Mouse (Mus musculus) bone marrow macrophage, adult 2 months (primary cell): ENCODE measurements around the gene Itih2. TPM values are rescaled to one million over a fixed set of nuclear protein-coding genes. Genes with fewer than 3 reads are reported as not detected.

Source experiments
- H3K27ac ChIP-seq: 2 replicates; pipeline ENCODE4 v1.5.1; 2012; ENCODE audit warnings: low read depth, low read length; ENCODE audit not compliant: insufficient read depth
- H3K4me1 ChIP-seq: 2 replicates; pipeline ENCODE4 v1.6.1; 2012; ENCODE audit warnings: low read length; ENCODE audit not compliant: control insufficient read depth, insufficient read depth
- H3K4me3 ChIP-seq: 2 replicates; pipeline ENCODE4 v1.5.1; 2012; ENCODE audit warnings: mild to moderate bottlenecking, low read length, moderate library complexity; ENCODE audit not compliant: insufficient read depth
- CTCF ChIP-seq: IDR thresholded peaks from 2 replicates; pipeline ENCODE4 v1.5.1; 2012; ENCODE audit warnings: low read depth, mild to moderate bottlenecking, low read length, moderate library complexity
- POLR2A ChIP-seq: IDR thresholded peaks from 2 replicates; pipeline ENCODE4 v1.6.1; 2012; ENCODE audit warnings: mild to moderate bottlenecking, low read depth, low read length, borderline replicate concordance
- polyA plus RNA-seq: library from polyadenylated mRNA; stranded (reverse); fragments of >200 nt; gene quantifications from 2 replicates; pipeline ENCODE4 v1.2.4, GENCODE M21; 2012; ENCODE audit not compliant: missing spikeins, insufficient read depth, insufficient read length

The Itih2 gene
- polyA plus RNA-seq, 1 experiment: not detected

DNA sequence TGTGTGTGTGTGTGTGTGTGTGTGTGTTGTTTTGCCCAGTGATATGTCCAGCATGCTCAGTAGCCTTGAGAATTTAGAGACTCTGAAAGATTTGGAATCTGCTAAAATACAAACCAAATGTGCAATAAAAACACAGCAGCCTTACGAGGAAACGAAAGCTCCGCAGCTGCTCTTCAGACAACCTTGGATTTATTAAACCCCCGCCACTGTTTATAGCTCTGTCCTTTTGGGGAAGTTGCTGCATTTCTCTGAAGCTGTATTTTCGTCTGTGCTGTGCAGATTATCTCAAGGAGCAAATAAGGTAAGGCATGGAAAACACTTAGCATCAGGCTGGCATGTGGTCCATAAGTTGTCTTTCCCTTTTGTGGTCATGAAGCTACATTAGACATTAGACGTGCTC, 14.3 kb upstream of the Itih2 start:
- Histone ChIP-seq H3K27ac (no peak overlapping the region), H3K4me3 (no peak overlapping the region), H3K4me1 (no peaks in the 10 kb centered on the region)
- no peak for TF ChIP-seq CTCF
- TF ChIP-seq POLR2A: no peak

DNA sequence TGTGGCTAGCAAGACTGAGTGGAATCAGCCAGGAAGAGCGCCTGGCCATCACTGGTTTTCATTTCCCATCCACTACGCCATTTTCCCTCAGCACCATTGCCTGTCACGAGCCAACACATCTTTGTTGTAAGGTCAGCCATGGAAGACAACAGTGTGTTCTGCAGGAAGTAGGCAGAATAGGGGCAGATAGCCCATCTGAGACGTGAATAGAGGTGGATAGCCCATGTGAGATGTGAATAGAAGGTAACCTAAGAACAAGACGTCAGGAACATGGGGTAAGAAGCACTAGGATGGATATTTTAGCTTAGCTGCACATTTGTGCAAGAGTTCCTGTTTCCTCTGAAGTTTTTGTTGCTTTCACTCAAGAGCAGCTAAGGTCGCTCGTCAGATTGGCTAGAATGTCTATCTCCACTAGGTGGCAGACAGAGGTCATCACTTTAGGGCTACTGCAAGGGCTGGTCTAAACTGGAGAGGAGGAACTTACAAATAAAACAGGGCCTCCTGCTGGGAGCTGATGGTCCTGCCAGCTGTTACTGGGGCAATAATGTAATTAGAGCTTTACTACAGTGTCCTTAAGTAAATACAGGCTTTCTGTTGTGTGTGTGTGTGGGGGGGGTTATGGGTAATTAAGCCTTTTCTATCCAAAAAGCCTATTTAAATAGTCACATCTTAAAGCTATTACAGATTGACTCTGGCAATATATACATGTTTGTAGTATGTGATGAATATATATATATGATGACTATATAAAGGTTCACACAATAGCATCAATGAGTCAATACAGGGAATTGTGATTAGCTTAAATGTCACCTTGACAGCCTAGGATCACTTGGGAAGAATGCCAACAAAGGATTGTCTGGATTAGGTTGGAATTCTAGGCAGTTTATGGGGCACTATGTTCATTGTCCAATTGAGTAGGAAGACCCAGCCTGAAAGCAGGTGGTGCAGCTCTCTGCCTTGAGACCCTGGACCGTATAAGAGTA, 11.6 kb upstream of the Itih2 start:
- TF ChIP-seq CTCF: peak; percentile 30; the same call in 1 of the 2 replicates
- no peak for TF ChIP-seq POLR2A
- H3K27ac ChIP-seq: no peak overlapping the region
- H3K4me1 ChIP-seq: no peaks in the 10 kb centered on the region
- H3K4me3 ChIP-seq: no peak overlapping the region

DNA sequence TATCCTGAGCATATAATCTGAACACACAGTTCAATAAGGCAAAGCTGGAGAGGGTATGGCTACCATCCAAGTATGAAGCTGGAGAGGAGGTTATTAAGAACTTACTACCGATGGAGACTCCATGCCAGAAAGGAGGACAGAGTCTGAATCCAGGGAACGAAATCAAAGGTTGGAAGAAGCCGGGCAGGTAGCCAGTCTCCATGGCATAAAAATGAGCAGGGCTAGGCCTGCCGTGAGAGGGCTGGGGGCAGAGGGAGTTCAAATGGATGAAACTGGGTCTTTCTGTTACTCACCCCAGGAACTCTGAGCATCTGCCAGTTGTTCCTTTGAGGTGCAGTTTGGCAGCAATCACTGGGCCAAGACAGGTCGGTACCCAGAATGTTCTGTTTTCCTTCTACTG, 9.3 kb upstream of the Itih2 start:
- TF ChIP-seq CTCF: no peak
- no peak for TF ChIP-seq POLR2A
- H3K27ac ChIP-seq: no peak overlapping the region
- no peak overlapping the region for H3K4me3 ChIP-seq
- H3K4me1 ChIP-seq: no peaks in the 10 kb centered on the region

DNA sequence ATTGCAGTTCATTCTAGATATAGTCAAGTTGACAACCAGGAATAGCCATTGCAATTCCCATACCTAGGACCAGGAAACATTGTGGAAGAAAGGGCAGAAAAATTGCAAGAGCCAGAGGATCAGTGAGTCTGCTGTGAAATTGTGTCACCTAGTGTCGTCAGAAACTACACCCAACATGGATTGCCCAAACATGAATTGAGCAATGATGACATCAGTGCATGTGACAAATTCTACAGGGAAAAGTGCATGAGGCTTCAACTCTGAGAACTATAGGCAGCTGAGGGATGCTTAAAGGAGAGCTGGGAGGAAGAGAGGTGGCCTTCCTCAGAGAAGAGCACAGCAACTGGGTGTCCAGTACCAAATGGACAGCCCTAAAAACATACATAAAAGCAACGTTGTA, 6.1 kb upstream of the Itih2 start:
- H3K4me3 ChIP-seq: no peak overlapping the region
- no peaks in the 10 kb centered on the region for H3K4me1 ChIP-seq
- H3K27ac ChIP-seq: no peak overlapping the region
- TF ChIP-seq CTCF (no peak), POLR2A (no peak)

DNA sequence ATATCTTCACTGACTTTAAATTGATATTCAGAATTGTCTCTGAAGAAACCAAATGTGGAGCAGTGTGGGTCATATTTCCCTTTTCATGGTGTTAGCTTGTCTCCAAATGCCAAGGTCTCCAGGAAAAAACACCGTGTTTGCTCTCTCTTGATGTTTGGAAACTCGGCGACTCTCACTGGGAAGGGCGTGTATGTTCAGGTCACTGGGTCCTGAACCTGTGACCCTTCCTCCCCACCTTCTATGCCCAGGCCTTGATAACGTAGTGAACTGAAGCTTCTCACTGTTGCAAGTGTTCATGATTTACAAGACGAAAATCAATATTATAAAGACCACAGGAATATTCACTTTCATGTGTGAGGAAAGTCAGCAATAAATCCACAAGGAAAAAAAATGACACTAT, 2.7 kb upstream of the Itih2 start:
- no peak overlapping the region for H3K4me3 ChIP-seq
- H3K4me1 ChIP-seq: no peaks in the 10 kb centered on the region
- H3K27ac ChIP-seq: no peak overlapping the region
- no peak for TF ChIP-seq CTCF
- no peak for TF ChIP-seq POLR2A

DNA sequence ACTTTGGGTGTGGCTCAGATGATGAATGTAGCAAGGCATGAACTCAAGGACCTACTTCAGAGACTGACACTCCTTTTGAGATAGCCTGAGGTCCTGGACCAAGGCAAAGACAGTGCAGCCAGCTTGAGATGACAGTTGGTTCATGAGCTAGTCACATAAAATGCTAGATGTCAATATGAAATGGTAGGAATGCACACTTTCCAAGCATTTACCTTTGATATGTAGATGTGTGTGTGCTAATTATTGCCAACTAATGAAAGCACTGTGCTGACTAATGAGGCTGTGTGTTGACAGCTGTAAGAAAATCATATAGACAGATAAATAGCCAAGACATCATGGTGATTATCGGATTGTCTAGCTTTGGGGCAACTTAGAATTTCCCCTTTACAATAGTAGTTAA, 932 bp upstream of the Itih2 start:
- Histone ChIP-seq H3K4me3 (no peak overlapping the region), H3K27ac (no peak overlapping the region), H3K4me1 (no peaks in the 10 kb centered on the region)
- TF ChIP-seq POLR2A (no peak), CTCF (no peak)

DNA sequence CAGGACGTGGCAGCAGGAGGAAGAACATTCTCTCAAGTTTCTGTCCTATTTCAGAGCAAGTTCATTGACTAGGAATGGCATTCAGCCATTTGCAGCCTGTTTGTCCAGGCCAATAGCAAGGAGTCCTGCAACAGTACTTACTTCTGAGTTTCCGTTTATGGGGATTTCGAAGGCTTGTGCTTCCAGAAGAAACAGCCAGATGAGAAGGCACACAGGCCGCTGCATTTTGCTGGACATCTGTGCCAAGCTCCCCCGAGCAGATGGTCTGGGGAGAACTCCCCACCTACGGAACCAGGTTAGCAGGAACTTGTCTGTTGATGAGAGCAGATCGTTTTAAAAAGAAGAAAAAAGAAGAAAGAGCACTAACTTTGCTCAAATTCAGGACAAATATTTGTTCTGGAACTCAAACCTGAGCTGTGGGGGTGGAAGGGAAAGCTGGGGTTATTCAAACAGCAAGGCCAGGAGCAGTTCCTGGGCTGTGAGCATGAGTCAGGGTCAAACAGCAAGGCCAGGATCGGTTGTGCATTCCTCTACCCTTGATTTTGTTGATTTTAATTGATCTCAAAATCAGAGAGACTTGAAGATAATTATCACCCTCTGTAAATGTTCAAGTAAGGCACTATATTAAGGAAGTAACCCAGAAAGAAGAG, 730 bp downstream of the Itih2 start:
- Histone ChIP-seq H3K4me1 (no peaks in the 10 kb centered on the region), H3K27ac (no peak overlapping the region), H3K4me3 (no peak overlapping the region)
- TF ChIP-seq POLR2A (no peak), CTCF (no peak)

DNA sequence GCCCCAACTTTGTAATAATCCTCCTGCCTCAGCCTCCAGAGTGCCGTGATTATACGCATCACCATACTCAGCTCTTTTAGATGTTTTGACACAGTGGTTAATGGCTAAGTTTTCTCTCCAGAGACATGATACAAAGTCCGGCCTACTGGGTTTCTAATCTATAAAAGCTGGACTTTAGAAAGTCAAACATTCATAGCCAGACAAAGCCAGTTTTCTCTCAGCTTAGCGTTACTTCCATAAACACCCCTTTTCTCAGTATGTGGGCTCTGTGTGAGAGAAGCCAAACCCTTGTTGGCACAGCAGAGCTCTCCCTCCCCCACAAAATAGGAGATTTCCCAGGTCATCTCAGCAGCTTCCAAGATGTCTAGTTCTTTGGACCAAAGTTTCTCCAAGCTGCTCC, 2.6 kb downstream of the Itih2 start:
- no peaks in the 10 kb centered on the region for H3K4me1 ChIP-seq
- TF ChIP-seq POLR2A (no peak), CTCF (no peak)
- no peak overlapping the region for H3K27ac ChIP-seq
- no peak overlapping the region for H3K4me3 ChIP-seq

DNA sequence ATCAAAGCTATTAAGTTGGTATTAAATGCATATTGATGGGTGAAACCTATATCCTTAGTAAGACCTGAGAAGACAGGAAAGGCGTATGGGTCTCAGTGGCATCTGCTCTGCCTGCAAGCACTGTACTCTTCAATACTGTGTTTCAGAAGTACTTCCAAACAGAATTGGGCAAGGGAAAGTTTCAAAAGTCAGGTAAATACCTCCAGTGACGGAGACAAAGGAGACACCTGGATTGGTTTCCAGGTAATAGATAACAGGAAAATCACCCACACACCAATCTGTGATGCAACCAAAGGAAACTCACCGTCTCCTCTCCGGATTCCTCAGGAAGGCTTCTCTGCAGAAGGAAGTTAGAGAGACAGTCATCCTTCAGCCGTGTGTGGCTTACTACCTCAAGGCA, 3.7 kb downstream of the Itih2 start:
- Histone ChIP-seq H3K4me3 (no peak overlapping the region), H3K4me1 (no peaks in the 10 kb centered on the region), H3K27ac (no peak overlapping the region)
- TF ChIP-seq POLR2A (no peak), CTCF (no peak)

DNA sequence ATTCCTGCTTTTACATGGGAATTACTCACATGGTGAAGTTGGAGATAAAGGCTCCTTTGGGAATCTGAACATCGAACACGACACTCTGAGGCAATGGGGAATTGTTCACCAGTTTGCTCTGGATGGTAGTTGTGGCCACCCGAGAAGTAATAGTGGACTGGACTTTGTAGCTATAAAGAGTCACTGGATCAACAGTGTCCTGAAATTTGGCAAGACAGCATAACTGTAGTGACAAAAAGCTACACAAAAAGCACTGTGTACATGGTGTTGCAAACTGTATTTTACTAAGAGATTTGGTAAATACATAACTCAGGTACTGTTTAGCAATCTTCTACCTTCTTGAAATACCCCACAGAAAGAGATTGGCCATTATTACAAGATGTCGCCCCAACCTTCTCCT, 5.1 kb downstream of the Itih2 start:
- TF ChIP-seq CTCF (no peak), POLR2A (no peak)
- H3K4me3 ChIP-seq: no peak overlapping the region
- no peaks in the 10 kb centered on the region for H3K4me1 ChIP-seq
- no peak overlapping the region for H3K27ac ChIP-seq
